Mouse (Mus musculus) neural tube, embryonic 14.5 days (tissue): Measurements from ENCODE around the gene Zfp362. TPM values are rescaled to one million over a fixed set of nuclear protein-coding genes. Genes with fewer than 3 reads are reported as not detected.

Experiments
- ATAC-seq: fragments of 200-750 bp; cut with Nextera tagmentation; 2 replicates; pipeline ENCODE4 v1.8.0; 2017; ENCODE audit warnings: low read depth, mild to moderate bottlenecking, moderate TSS enrichment, moderate library complexity
- H3K27ac ChIP-seq: fragments of 300-500 bp; sonication (generic); 2 replicates; pipeline ENCODE4 v1.5.1; 2014; ENCODE audit warnings: low read depth, mild to moderate bottlenecking, control low read depth, low read length, moderate library complexity, mixed read lengths
- H3K27me3 ChIP-seq: fragments of 300-500 bp; sonication (generic); 2 replicates; pipeline ENCODE4 v1.6.1; 2014; ENCODE audit warnings: low read length; ENCODE audit not compliant: control insufficient read depth, insufficient read depth
- H3K36me3 ChIP-seq: fragments of 300-500 bp; sonication (generic); 2 replicates; pipeline ENCODE4 v1.6.1; 2014; ENCODE audit warnings: low read length, mixed read lengths; ENCODE audit not compliant: control insufficient read depth, insufficient read depth
- H3K4me1 ChIP-seq: fragments of 300-500 bp; sonication (generic); 2 replicates; pipeline ENCODE4 v1.6.1; 2014; ENCODE audit warnings: low read length; ENCODE audit not compliant: control insufficient read depth, insufficient read depth
- H3K4me2 ChIP-seq: fragments of 300-500 bp; sonication (generic); 2 replicates; pipeline ENCODE4 v1.6.1; 2014; ENCODE audit warnings: mild to moderate bottlenecking, low read depth, low read length, control low read depth
- H3K4me3 ChIP-seq: fragments of 300-500 bp; sonication (generic); 2 replicates; pipeline ENCODE4 v1.5.1; 2014; ENCODE audit warnings: low read depth, low read length, control low read depth, mixed read lengths
- H3K9ac ChIP-seq: fragments of 300-500 bp; sonication (generic); replicated peaks from 2 replicates; pipeline ENCODE4 v1.6.1; 2014; ENCODE audit warnings: low read depth, mild to moderate bottlenecking, control low read depth, low read length, mixed read lengths
- H3K9me3 ChIP-seq: fragments of 300-500 bp; sonication (generic); 2 replicates; pipeline ENCODE4 v1.6.1; 2016; ENCODE audit warnings: low read length; ENCODE audit not compliant: control insufficient read depth
- WGBS: fragments of 180-500 bp; shearing (Covaris S2); extraction: QIAGEN DNeasy Blood & Tissue Kit; methylation state at CpG from one replicate; pipeline ENCODE4 v1.1.7; 2014; 5-methylcytosine and 5-hydroxymethylcytosine counted together
- polyA plus RNA-seq: library from polyadenylated mRNA; unstranded; fragments of >200 nt; fragmentation: Nextera tagmentation; extraction: Ambion mirVana; gene quantifications from 2 replicates; pipeline ENCODE4 v1.2.1, GENCODE M21; 2014

The Zfp362 gene
- polyA plus RNA-seq, 1 experiment from 2014 or later, result 26.2 TPM

- WGBS, result 21% methylated on average over 5 of the region's 5 CpGs
- Histone ChIP-seq H3K4me2 (peak overlapping the region; percentile 99), H3K36me3 (peaks cover 3% of the 10 kb centered on the region; the same call in 1 of the 2 replicates), H3K9me3 (no peaks in the 10 kb centered on the region), H3K27ac (peak overlapping the region; percentile 94; the same call in 1 of the 2 replicates), H3K4me3 (peak overlapping the region; percentile 93), H3K9ac (peak overlapping the region; percentile 100), H3K4me1 (peaks cover 62% of the 10 kb centered on the region), H3K27me3 (no peaks in the 10 kb centered on the region)
- ATAC-seq, result no peak
Measured at GRCm38 (mm10) chr4:128729709-128730037, 76.2 kb downstream of the Zfp362 start.

GRCm38 (mm10) chr4:128729033-128729708 lies 76.7 kb downstream of the Zfp362 start:
- Histone ChIP-seq H3K36me3 (peaks cover 3% of the 10 kb centered on the region; the same call in 1 of the 2 replicates), H3K4me1 (peaks cover 57% of the 10 kb centered on the region), H3K27me3 (no peaks in the 10 kb centered on the region), H3K9me3 (no peaks in the 10 kb centered on the region), H3K4me2 (peak overlapping the region; percentile 99), H3K4me3 (peak overlapping the region; percentile 93), H3K9ac (peak overlapping the region; percentile 100), H3K27ac (peak overlapping the region; percentile 94)
- ATAC-seq, result 0 out of 2 replicates have a peak, but pooled peaks have one; percentile 26
- WGBS, result 11% methylated on average over 15 of the region's 15 CpGs

- peak overlapping the region; percentile 93 for H3K4me3 ChIP-seq
- no peak for ATAC-seq
- H3K4me1 ChIP-seq, result peaks cover 49% of the 10 kb centered on the region
Measured at GRCm38 (mm10) chr4:128728431-128728851, 77.4 kb downstream of the Zfp362 start.

GRCm38 (mm10) chr4:128727721-128728430 lies 78.0 kb downstream of the Zfp362 start:
- Histone ChIP-seq H3K27me3 (no peaks in the 10 kb centered on the region), H3K27ac (peak overlapping the region; percentile 94), H3K9me3 (no peaks in the 10 kb centered on the region), H3K36me3 (peaks cover 3% of the 10 kb centered on the region; the same call in 1 of the 2 replicates), H3K4me3 (peak overlapping the region; percentile 93), H3K9ac (peak overlapping the region; percentile 100), H3K4me2 (peak overlapping the region; percentile 99), H3K4me1 (peaks cover 45% of the 10 kb centered on the region)
- ATAC-seq, result peak; percentile 53
- WGBS, result under 1% methylated on average over 64 of the region's 65 CpGs

More at GRCm38 (mm10) chr4:128728431-128728851, 77.4 kb downstream of the Zfp362 start:
- H3K9ac ChIP-seq, result peak overlapping the region; percentile 100
- peak overlapping the region; percentile 99 for H3K4me2 ChIP-seq
- H3K27me3 ChIP-seq, result no peaks in the 10 kb centered on the region
- under 1% methylated on average over 5 of the region's 5 CpGs for WGBS
- peak overlapping the region; percentile 94 for H3K27ac ChIP-seq
- peaks cover 3% of the 10 kb centered on the region; the same call in 1 of the 2 replicates for H3K36me3 ChIP-seq
- no peaks in the 10 kb centered on the region for H3K9me3 ChIP-seq

GRCm38 (mm10) chr4:128727019-128727720 lies 78.7 kb downstream of the Zfp362 start:
- Histone ChIP-seq H3K9me3 (no peaks in the 10 kb centered on the region), H3K9ac (peak overlapping the region; percentile 100), H3K4me3 (peak overlapping the region; percentile 93), H3K4me1 (peaks cover 41% of the 10 kb centered on the region), H3K36me3 (peaks cover 3% of the 10 kb centered on the region; the same call in 1 of the 2 replicates), H3K4me2 (peak overlapping the region; percentile 99), H3K27ac (peak overlapping the region; percentile 94), H3K27me3 (no peaks in the 10 kb centered on the region)
- peak; percentile 90 for ATAC-seq
- WGBS, result 2% methylated on average over 55 of the region's 68 CpGs

GRCm38 (mm10) chr4:128724059-128724458 lies 81.8 kb downstream of the Zfp362 start:
- Histone ChIP-seq H3K4me3 (no peak overlapping the region), H3K9me3 (no peaks in the 10 kb centered on the region), H3K36me3 (no peaks in the 10 kb centered on the region), H3K4me2 (no peak overlapping the region), H3K9ac (no peak overlapping the region), H3K4me1 (peaks cover 31% of the 10 kb centered on the region), H3K27ac (no peak overlapping the region), H3K27me3 (no peaks in the 10 kb centered on the region)
- no peak for ATAC-seq
- 75% methylated on average over 7 of the region's 7 CpGs for WGBS

GRCm38 (mm10) chr4:128723431-128723830 lies 82.4 kb downstream of the Zfp362 start:
- Histone ChIP-seq H3K27ac (no peak overlapping the region), H3K27me3 (no peaks in the 10 kb centered on the region), H3K4me2 (no peak overlapping the region), H3K4me3 (no peak overlapping the region), H3K4me1 (peaks cover 27% of the 10 kb centered on the region), H3K36me3 (no peaks in the 10 kb centered on the region), H3K9ac (no peak overlapping the region), H3K9me3 (no peaks in the 10 kb centered on the region)
- 83% methylated on average over 13 of the region's 13 CpGs for WGBS
- ATAC-seq, result no peak
